Mouse (Mus musculus) kidney, adult 2 months (tissue): ENCODE results near the gene Cfb.
"Not testable (repeated sequence)": the region's sequence is repeated elsewhere in the genome, so short reads cannot be mapped to it uniquely, and the experiment has no call there.

Source experiments
- CTCF ChIP-seq: fragments of 200-500 bp; conservative IDR thresholded peaks from 2 replicates; pipeline ENCODE4 v1.5.1; 2011; ENCODE audit warnings: low read depth, mild to moderate bottlenecking, control low read depth, low read length, moderate library complexity, mixed read lengths; ENCODE audit not compliant: insufficient read depth, insufficient read length
- POLR2A ChIP-seq: fragments of 200-500 bp; IDR thresholded peaks from one replicate; pipeline ENCODE4 v1.6.1; 2011; ENCODE audit warnings: low read depth, low read length, control low read depth

- TF ChIP-seq CTCF, POLR2A: not testable (repeated sequence)
These were observed 51.9 kb downstream of the Cfb start for GRCm38 (mm10) chr17:34810411-34810810.
